In the genomic region with DNA sequence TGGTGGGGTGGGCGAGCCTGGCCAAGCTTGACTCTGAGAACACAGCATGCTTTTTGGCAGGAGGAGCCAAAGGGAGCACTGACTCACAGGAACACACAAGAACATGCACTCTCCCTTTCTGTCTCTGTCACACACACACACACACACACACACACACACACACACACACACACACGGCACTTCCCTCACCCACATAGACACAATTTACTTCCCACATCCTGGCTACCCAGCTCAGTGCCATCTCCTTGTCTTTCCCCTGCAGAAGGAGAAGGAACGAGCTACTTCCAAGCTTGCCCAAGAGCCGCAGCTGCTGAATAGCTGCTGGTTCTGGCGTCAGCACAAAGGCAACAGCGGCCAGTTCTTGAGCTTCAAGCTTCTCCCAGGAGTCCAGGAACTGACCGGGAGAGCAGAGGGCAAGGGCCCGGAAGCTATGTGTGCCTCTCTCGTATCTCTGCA, we compare ENCODE assay signal across 8 mouse cellular contexts.
DNase-seq lines count a peak whose midpoint lies in the region; ATAC-seq lines count a peak whose summit lies in the region.

No protein-coding gene starts in this region.

- WGBS in limb, embryonic 15.5 days, result 59% methylated on average over 9 of the region's 9 CpGs

- H3K9me3 ChIP-seq in limb, embryonic 15.5 days, result no peaks in the 10 kb centered on the region

- intact Hi-C loops in heart, postnatal 10 days (cut with DNase I), result no loop called here

- H3K9ac ChIP-seq in limb, embryonic 15.5 days, result no peak overlapping the region

- H3K27me3 ChIP-seq in limb, embryonic 15.5 days, result no peaks in the 10 kb centered on the region

- no peak overlapping the region for H3K4me3 ChIP-seq in limb, embryonic 15.5 days

- H3K4me1 ChIP-seq in limb, embryonic 15.5 days, result peaks cover 24% of the 10 kb centered on the region

- peak; percentile 50 to 75 for DNase-seq in layer of hippocampus, adult 18-20 months (ENCODE audit: low spot score in 2 of 2)
- no peak for DNase-seq in layer of hippocampus, adult 8-10 months (ENCODE audit: low spot score in 2 of 2)
- peak; percentile 56 for DNase-seq in fibroblast of lung, adult 2 months (ENCODE audit: low read depth)
- peak; percentile 73 to 75 for DNase-seq in heart, postnatal 10 days
- peak; percentile 75 for DNase-seq in skeletal muscle tissue, adult 2 months (ENCODE audit: low read depth, low spot score)
- no peak for DNase-seq in spleen, postnatal 14 days (ENCODE audit: low spot score in 2 of 2)
- DNase-seq in MN1 (ENCODE audit: low spot score), result no peak

- no peak for ATAC-seq in limb, embryonic 15.5 days (ENCODE audit: insufficient number of reproducible peaks, low FRiP score, low TSS enrichment, low read depth)

- no peaks in the 10 kb centered on the region for H3K36me3 ChIP-seq in limb, embryonic 15.5 days

- H3K27ac ChIP-seq in limb, embryonic 15.5 days, result peak overlapping the region; percentile 12; the same call in 1 of the 2 replicates

- H3K4me2 ChIP-seq in limb, embryonic 15.5 days, result no peak overlapping the region

Comparison
In these comparisons a context has a peak if more than half of its experiments do, and no peak if none do; other contexts are left out.
1. DNase-seq: peak in layer of hippocampus, adult 18-20 months (2 of 2), fibroblast of lung, adult 2 months (single experiment), heart, postnatal 10 days (2 of 2) and skeletal muscle tissue, adult 2 months (single experiment); none in layer of hippocampus, adult 8-10 months (0 of 2), spleen, postnatal 14 days (0 of 2) and MN1 (single experiment).